Mouse (Mus musculus): Measurements from ENCODE around the gene Rex1bd.
A peak's percentile ranks its signal among the peaks of the same experiment; 100 is the strongest.

Gene Rex1bd

DNA sequence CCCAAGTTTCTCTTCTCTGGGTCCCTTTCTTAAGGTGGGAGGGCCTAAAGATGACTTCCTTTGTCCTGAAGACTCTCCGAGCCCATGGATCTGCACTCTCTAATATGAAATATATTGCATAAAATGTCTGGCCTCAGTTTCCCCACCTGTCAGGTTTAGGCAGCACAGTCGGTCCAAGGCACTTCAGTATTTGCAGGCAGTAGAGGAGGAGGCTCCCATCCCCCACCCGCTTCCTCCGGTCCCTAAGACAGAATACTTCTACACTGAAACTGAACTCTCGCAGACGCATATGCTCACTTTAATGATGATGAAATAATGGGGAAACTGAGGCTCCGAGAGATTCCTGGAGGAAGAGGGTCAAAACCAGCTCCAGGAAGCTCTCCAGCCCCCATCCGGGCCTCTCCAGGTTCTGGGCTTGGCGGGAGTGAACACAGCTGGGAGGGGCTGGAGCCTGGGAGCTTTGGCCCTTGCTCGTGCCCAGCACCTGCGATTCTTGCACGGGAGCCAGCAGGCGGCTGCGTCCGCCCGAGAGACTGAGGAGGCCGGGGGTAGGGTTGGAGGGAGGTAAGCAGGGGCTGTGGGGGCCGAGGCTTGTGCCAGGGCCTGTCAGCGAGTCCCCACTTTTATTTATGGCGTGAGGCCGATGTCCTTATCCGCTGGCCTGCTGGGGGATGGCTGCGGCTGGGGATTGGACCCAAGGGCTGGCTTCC lies 4.6 kb downstream of the Rex1bd start:
- no peak for DNase-seq (ENCODE audit: low spot score)

- no peak for DNase-seq (ENCODE audit: low spot score)
Measured at GRCm38 (mm10) chr8:70500386-70501301, 5.9 kb downstream of the Rex1bd start.

DNA sequence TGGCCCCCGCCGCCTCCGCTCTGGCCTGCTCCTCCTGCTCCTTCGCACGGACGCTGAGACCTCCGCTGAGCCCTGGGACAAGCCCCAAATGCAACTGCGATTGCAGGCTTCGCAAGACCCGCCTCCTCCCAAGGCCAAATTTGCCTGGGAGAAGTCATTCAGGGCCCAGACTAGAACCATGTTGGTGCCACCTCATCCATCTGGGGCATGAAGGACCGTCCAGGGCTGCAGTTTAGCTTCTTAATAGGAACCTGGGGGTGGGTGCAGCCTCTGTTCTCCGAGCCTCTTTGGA lies 10.8 kb downstream of the Rex1bd start:
- no peak for DNase-seq (ENCODE audit: low spot score)

GRCm38 (mm10) chr8:70495001-70495770 lies 11.4 kb downstream of the Rex1bd start:
- DNase-seq (ENCODE audit: low spot score), result no peak

- no peak for DNase-seq (ENCODE audit: low spot score)
Measured at GRCm38 (mm10) chr8:70494416-70494945, 12.1 kb downstream of the Rex1bd start.

GRCm38 (mm10) chr8:70493692-70494415 lies 12.7 kb downstream of the Rex1bd start:
- DNase-seq (ENCODE audit: low spot score), result no peak

- DNase-seq (ENCODE audit: low spot score), result no peak
Measured at GRCm38 (mm10) chr8:70492664-70493640, 13.6 kb downstream of the Rex1bd start, which contains the start of gene Crlf1. TSS of gene Crlf1 (plus strand) at chr8:70493158.

- DNase-seq (ENCODE audit: low spot score), result no peak
Measured at GRCm38 (mm10) chr8:70490880-70491495, 15.6 kb downstream of the Rex1bd start.

DNA sequence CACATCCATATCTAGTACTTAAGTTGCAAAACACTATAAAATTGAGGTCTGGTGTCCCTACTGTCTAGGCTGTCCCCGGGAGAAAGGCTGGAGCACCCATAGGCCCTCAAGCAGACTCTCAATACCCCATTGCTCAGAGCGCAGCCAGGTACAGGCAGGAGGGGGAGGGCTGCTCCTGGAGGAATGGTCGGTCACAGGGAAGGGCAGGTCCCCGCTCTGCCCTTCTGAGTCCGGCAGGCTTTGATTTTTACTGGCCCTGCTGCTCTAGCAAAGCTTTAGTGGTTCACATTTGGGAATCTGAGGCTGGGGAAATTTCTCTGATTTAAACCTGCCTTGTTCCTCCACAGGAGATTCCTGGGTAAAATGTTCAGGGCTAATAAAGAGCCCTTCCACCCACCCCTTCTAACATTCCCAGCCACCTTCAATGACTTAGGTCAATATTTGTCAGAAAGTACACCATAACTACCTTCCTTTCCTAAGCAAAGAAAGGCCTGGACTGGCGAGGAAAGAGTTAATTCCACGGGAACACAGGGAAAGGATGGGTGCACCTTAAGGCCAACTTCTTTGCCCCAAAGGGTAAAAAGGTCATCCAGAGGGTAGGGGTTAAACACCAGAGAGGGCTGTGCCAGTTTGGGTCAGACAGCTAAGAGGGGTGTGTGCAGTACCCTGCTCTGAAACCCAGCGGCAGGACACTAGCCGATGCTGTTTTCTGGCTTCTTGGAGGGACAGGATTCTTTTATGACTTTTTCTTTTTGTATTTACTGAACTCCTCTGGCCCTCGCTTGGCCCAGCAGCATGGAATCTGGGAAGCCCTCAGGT lies 16.3 kb downstream of the Rex1bd start:
- no peak for DNase-seq (ENCODE audit: low spot score)

- DNase-seq (ENCODE audit: low spot score), result no peak
Measured at GRCm38 (mm10) chr8:70489576-70489975, 17.0 kb downstream of the Rex1bd start.

DNA sequence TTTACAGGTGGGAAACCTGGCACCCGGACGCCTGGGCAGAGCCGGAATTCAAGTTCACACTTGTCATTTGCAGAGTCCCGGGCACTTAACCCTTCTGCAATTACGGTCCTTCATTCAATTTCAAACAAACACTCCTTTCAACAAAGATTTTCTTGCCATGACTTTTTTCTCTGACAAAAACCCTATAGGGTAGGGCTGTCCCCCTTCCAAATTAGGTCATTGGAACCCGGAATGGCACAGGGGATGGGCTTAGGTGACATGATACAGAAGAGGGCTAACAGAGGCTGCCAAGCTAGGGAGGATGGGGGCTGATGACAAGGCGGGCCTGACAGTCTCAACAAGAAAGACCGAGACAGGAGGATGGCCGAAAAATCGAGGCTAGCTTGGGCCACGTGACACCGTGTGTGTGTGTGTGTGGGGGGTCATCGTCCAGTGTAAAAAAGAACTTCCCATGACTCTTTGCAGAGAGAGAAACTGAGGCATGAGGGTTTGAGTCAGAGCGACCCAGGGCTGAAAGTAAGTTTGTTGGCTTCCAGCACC lies 17.6 kb downstream of the Rex1bd start:
- DNase-seq (ENCODE audit: low spot score), result no peak

DNA sequence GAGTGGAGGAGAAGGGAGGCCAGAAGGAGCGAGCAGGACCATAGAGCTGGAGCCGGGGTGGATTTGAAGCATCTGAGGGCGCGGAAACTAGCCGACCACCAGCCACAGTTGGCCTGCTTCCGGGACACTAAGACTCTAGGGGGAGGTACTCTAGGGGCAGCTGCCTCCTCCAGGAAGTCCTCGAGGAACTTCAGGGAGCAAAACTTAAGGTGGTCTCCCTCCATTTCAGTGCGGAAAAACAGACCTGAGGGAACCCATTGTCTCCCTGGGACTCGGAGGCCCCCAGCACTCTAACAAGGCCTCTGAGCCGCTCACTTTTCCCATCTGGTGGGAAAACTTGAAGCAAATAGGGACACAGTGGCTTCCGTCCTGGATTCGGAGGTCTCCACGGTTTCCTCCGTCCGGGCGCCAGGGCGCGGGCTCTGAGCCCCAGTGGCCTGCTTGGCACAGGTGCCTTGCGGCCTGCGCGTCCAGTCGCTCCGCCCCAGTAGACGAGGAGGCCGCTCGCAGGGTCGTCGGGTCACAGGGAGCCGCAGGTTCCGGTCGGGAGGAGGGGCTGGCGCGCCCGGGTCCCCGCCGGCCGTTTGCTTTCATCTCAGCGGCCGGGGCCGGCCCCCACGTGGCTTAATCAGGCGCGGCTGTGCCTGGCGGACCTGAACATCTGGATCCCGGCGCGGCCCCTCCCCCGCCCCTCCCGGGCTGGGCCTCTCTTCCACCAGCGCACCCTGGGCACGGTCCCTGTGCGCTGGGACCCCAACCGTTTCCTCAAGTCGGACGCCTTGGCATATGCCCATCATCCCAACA lies 18.4 kb downstream of the Rex1bd start:
- peak; percentile 53 for DNase-seq (ENCODE audit: low spot score)

- DNase-seq (ENCODE audit: low spot score), result no peak
Measured at GRCm38 (mm10) chr8:70486941-70487520, 19.5 kb downstream of the Rex1bd start, which contains the start of gene Tmem59l. TSS of gene Tmem59l (minus strand) at chr8:70487358.

GRCm38 (mm10) chr8:70486191-70486681 lies 20.3 kb downstream of the Rex1bd start:
- no peak for DNase-seq (ENCODE audit: low spot score)

- peak; percentile 71 for DNase-seq (ENCODE audit: low spot score)
Measured at GRCm38 (mm10) chr8:70482943-70483342, 23.6 kb downstream of the Rex1bd start.

DNA sequence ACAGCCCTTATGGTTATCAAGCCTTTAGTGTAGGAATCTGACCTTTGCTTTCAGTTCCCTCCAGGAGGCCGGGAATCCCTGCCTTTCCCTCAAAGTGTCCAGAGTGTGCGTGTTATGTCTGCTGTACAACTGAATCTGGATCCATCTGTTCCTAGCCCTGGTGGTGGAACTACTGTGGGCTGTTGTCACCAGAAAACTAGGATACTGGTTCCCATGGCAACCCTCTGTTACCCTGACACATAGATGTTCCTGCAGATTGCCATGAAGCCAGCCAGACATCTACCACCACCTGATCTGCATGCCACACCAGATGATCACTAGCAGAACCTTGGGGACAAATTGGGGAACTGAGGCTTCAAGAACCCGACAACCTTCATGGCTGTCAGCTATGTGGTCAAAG lies 24.6 kb downstream of the Rex1bd start:
- DNase-seq (ENCODE audit: low spot score), result no peak

DNA sequence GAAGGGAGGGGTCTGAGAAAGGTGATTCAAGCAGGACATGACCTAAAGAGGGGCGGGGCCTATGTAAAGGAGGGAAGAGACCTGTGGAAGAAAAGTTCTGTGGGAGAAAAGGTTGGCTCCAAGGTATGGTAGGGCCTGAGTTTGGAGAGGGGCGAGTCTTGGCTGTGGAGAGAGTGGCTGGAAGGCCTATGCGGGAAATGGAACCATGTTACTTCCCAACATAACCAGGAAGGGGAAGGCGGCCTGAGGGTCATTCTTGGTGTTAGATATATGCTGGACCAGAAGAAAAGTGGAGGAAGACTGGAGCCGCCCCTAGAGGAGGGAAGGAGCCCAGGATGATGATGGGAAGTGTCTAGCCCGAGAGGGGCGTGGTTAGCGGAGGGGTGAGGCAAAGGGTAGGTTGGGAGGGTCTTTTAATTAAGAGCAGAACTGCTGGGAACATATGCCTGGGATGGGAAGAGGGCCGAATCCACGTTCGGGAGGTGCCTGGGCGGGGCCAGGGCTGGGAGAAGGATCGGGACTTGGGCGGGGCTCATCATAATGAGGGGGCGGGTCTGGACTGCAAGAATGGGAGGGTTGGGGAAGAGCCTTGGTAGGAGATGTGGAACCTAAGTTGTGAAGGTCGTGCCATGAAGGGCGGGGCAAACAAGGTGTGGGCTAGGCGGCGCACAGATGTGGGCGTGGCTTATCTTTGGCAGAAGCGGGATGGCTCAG lies 29.1 kb downstream of the Rex1bd start:
- DNase-seq (ENCODE audit: low spot score), result peak; percentile 29

Measured in lung, postnatal 25 days (tissue).